Mouse (Mus musculus): Measurements from ENCODE around the gene Zfp213.

DNA sequence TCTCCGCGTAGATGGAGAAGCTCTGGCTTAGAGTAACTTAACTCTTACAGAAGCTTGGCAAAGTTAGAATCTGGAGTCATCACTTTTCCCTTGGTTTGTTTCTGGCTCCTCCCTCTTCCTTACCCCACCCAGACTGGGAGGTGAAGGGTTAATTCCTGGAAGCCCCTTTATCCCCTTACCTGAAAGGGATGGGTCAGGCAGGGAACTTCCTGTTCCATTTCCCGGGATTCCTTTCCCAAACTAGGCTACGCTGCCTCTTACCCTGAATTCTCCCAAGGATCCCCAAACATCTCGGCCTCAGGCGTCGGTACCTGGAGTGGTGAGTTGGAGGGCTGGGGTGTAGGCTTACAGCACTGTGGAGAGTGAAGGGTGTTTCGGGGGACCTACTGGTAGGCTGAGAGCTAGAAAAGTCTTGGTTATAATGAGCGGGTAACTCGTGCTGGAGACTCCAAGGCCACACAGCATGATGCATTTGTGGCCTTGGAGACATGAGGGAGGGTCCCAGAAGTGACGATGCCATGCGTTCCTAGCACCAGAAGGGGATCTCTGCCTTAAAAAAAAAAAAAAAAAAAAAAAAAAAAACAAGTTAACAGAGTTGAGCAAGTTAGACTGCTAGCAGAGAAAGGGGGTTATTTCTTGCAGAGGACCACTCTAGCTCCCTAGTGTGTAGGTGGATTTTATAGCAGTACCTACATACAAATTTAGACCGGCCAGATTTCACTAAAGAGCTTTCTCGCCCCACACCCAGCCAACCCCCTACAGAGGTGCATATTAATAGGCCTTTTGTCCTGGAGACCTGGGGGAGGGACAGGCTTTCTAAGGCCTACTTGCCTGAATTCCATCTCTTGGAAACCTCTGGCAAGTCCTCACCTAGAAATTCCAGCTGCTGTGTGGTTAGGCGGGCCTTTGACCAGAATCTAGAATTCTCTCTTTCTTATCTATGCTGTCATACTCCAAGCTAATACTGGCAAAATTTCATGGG lies 36.9 kb upstream of the Zfp213 start, which contains the start of gene Zscan10:
- TF ChIP-seq POLR2A (IDR thresholded peaks at IDR 0.05; ENCODE audit: extremely low read depth, insufficient read depth, low read length) (no peak), CTCF (IDR thresholded peaks at IDR 0.05; ENCODE audit: extremely low read depth, insufficient read depth, low read length) (no peak)

Measured in cortical plate, adult 2 months (tissue).